Mouse (Mus musculus): ENCODE measurements at regions not wholly inside any gene's neighbourhood (a gene's known extent, or its start where the extent isn't known, plus 50 kb on each side); places are given as distances from the start of the nearest gene placed in this dataset.
"Not testable (repeated sequence)": the region's sequence is repeated elsewhere in the genome, so short reads cannot be mapped to it uniquely, and the experiment has no call there.

- no peak for DNase-seq (ENCODE audit: low read depth, low spot score)
Measured at GRCm38 (mm10) chr2:79018732-79019423, 151.0 kb downstream of the Ube2e3 start.

DNA sequence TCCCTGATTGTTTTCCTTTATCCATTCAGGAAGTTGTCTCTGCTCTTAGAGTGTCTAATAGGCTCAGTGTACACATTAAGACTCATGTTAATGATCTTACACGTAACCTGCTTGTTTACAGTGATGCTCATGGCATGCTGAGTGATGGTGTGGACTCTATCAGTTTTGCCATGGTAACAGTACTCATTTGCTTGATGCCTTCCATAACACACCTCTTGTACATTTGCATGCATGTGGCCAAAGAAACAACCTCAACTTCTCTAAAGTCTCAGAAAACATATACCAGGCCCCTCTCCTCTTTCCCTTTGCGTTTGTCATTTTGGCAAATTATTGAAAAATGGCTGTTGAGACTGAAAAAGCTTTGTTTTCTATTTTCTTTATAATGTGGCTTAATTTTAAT lies 155.0 kb downstream of the Ube2e3 start:
- DNase-seq (ENCODE audit: low read depth, low spot score): no peak

DNA sequence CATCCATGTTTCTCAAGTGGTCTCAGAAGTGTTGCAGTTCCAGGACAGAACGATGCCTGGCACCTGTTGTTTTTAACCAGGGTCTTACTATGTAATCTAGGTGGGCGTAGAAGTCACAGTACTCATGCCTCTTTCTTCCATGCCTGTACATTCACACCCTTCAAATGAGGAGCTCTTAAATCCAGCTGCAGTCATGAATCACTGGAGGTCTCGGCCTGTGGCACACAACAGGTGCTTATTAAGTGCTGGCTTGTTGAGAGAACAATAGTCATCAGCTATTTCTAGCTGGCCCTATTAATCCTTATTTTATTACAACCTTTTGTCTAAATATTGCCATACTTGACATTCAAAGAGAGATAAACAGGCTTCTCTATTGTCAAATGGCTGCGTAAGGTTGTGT lies 157.8 kb downstream of the Ube2e3 start:
- DNase-seq (ENCODE audit: low read depth, low spot score): no peak

DNA sequence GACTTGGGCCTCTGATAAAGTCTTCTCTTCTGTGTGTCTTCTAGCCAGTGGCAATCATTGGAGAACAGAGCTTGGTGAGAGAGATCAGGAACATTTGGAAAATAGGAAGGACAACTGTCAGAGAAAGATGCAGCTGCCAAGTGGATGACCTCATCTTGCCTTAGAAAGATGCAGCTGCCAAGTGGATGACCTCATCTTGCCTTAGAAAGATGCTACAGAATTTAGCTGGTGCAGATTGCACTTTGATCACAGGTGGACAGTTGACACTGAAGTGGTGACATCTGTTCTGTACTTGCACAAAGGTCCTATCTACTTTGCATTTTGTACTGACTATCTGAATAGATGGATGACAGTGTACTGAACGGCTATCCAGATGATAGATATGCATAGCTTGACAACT lies 163.1 kb downstream of the Ube2e3 start:
- DNase-seq (ENCODE audit: low read depth, low spot score): no peak

DNA sequence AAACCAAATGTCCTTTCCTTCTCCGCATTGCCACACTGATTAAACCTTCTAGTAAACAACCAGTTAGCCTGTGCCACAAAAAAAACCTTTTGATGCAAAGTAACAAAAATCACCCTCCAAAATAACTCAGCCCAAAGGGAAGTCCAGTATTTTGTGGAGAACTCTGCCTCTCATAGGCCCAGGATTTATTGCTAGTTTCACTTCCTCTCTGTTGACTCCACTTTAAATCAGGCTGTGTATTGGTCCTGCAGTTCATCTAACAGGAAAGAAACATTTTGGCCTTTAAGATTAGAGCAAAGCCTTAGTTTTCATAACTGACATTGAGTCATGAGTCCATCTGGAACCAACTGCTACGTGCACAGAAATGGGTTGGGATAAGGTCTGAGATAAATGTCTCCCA lies 168.4 kb downstream of the Ube2e3 start:
- DNase-seq (ENCODE audit: low read depth, low spot score): no peak

- DNase-seq (ENCODE audit: low read depth, low spot score): no peak
Measured at GRCm38 (mm10) chr2:79038624-79039023, 170.7 kb downstream of the Ube2e3 start.

GRCm38 (mm10) chr2:79044804-79045203 lies 176.9 kb downstream of the Ube2e3 start:
- not testable (repeated sequence) for DNase-seq (ENCODE audit: low read depth, low spot score)

DNA sequence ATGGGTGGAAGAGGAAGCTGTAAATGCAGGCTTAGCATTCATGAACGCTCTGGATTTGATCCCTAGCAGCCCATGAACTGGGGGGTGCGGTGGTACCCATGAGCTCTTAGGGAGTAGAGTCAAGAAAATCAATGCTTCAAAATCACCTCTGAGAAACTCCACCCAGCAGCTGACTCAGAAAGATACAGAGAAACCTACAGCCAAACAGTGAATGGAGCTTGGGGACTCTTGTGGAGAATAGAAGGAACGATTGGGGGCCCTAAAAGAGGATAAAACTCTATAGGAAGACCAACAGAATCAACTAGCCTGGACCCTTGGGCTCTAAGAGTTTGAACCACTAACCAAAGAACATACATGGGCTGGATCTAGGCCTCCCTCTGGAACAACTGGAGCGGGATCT lies 177.6 kb downstream of the Ube2e3 start:
- DNase-seq (ENCODE audit: low read depth, low spot score): no peak

DNA sequence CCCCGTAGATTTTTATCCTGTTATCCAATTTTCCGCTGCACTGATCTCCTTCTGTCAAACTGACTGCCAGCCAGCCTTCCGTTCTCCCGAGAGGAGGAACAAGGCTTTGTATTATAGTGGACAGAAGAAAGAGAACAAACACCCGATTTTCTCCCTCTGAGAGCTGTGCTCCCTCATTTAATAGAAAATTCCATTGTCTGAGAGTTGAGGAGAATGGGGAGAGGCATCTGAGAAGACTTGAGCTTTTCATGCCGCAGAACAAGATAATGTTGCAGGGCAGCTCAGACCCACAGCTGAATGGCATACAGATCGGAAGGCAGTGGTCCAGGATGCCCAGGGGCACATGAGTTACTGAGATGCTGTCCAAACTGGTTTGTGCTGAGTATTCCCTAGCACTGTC lies 180.1 kb downstream of the Ube2e3 start:
- no peak for DNase-seq (ENCODE audit: low read depth, low spot score)

DNA sequence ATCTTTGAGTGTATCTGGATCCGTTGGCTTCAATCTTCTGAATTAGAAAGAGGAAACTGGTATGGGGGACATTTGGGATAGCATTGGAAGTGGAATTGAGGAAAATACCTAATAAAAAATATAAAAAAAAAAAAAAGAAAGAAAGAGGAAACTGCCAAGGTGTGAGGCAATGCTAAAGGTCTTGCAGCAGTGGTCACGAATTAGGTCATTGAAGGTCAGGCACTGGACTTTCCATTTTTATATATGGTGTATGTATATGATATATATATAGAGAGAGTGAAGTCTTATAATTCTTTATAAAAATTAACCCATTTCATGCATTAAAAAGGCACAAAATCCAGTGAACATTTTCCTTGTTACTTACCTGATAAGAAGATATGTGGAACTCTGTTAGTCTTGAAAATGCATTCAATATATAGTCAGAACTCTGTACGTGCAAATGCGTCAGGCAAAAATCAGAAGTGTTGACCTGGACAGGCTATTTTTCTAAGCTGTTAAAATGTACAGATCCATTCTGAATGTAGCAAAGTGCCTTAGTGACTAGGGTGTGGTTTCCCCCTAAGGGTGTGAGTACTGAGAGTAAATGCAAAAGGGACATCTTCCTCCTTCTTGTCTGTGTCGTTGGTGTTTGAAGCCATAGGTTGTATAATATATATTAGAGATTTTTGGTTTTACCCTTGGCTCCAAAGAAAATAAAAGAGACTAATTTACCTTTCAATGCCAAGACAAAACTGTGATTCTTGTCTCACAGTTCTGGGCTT lies 181.0 kb downstream of the Ube2e3 start:
- DNase-seq (ENCODE audit: low read depth, low spot score): no peak

- DNase-seq (ENCODE audit: low read depth, low spot score): no peak
Measured at GRCm38 (mm10) chr2:79050495-79051046, 182.6 kb downstream of the Ube2e3 start.

- no peak for DNase-seq (ENCODE audit: low read depth, low spot score)
Measured at GRCm38 (mm10) chr2:79052226-79052625, 184.3 kb downstream of the Ube2e3 start.

DNA sequence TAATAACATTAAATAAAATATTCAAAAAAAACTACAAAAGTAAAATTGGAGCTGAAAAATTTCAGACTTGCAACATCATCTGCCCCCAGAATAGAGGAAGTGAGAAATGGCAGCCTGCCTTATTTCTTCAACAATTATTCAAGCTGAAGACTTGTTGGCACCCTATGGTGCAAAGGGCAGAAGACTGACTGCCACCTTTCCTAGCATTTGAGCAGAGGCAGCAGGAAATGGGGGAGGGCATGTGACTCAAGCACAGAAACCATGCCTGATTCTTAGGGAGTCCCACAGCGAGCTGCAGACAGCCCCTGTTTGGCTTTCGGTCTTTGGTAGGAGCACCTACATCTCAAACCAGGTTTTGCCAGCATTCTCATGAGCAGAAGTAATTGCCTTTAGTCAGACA lies 188.2 kb downstream of the Ube2e3 start:
- DNase-seq (ENCODE audit: low read depth, low spot score): no peak

DNA sequence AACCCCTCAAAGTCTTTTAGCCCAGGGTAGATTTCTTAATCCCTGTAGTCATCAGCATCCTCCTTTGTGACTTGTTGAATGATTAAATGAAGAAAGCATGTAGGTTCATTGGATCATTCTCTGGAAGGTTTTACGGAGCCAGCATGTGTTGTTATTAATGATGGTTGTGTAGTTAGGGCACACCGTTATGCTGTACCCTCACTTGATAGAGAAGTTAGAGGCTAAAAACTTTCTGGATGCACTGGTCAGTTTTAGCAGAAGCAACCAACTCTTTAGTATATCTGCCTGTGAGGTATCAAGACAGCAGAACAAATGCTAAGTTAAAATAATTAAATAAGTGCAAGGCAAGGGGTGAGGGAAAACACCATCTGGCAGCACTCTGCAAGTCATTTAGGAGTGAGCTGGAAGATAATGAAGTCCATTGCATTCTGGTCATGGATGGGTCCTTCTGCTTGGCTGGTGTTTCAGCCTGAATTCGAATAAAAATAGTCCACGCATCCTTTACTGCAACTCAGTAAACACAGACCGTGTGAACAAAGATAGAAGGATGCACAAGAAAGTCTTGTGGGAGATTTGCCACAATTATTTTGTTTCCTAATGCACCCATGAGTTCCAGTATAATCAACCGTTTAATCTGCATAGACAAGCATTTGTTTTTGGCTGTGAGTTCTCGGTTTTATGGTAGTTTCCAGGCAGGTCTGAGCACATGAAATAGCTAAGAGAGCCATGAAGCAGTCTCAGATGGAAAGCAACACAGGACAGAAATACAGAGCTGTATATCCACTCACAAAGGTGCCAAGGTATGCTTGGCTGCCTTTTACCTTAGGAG lies 191.4 kb downstream of the Ube2e3 start:
- DNase-seq (ENCODE audit: low read depth, low spot score): no peak

DNA sequence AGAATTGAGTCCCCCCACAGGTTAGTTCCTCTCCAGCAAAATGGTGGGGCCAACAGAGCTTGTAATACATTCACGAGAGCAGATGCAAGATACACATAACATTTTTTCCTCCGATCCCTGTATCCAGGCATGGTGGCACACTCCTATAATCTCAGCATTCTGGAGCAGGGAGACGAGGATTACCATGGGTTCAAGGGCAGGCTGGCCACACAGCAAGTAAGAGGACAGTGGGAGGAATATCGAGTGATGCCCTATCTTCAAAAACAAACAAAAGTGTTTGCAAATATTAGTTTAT lies 192.0 kb downstream of the Ube2e3 start:
- no peak for DNase-seq (ENCODE audit: low read depth, low spot score)

GRCm38 (mm10) chr2:79060320-79060719 lies 192.4 kb downstream of the Ube2e3 start:
- DNase-seq (ENCODE audit: low read depth, low spot score): no peak

- DNase-seq (ENCODE audit: low read depth, low spot score): no peak
Measured at GRCm38 (mm10) chr2:79061645-79062044, 193.6 kb upstream of the Itga4 start.

- no peak for DNase-seq (ENCODE audit: low read depth, low spot score)
Measured at GRCm38 (mm10) chr2:79062196-79062636, 193.0 kb upstream of the Itga4 start.

DNA sequence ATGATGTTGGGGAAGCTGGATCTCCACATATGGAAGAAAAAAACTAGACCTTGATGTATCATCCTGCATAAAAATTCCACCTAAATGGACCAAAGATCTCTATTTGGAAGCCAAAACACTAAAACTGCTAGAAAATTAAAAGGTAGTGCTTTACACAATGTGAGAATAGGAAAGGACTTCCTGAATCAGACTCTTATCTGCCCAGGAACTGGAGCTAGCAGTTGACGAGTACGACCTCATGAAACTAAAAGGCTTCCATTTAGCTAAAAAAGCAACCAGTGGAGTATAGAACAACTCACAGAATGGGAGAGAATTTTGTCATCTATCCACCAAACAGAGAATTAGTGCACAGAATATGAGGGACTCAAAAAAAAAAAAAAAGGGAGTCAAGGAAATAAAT lies 191.6 kb upstream of the Itga4 start:
- no peak for DNase-seq (ENCODE audit: low read depth, low spot score)

- DNase-seq (ENCODE audit: low read depth, low spot score): no peak
Measured at GRCm38 (mm10) chr2:79065321-79065720, 189.9 kb upstream of the Itga4 start.

GRCm38 (mm10) chr2:79076115-79076514 lies 179.1 kb upstream of the Itga4 start:
- DNase-seq (ENCODE audit: low read depth, low spot score): no peak

DNA sequence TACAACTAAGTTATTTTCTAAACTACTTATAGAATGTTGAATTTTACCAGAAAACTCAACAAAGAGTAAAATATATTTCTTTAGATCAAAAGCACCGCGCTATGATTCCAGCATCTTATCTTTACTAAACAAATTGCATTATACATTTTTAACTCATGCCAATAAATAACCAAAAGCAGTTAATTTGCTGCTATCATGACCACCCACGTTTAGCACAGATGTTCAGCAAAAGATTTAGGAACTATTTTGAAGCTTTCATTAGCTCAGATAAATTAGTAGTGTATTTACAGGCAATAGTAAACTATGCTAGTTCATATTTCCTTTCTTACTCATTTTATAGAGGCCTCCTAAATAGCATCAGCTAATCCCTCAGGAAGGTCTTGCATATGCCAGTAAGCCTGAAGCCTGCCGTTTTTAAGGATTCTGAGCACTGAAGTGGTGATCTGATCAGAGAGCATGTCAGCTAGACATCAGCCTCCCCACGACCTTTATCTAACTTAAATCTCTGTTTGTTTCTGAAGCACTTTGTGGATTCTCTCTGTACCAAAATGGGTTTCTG lies 176.3 kb upstream of the Itga4 start:
- DNase-seq (ENCODE audit: low read depth, low spot score): no peak
